Mouse (Mus musculus): ENCODE data around the gene Prkaa1.
A peak's percentile ranks its signal among the peaks of the same experiment; 100 is the strongest.

Gene Prkaa1

GRCm38 (mm10) chr15:5143361-5144020, at the start of gene Prkaa1:
Gene Prkaa1 (plus strand): TSS chr15:5143861.
- peak; percentile 75 for DNase-seq

- DNase-seq, result no peak
Observed at GRCm38 (mm10) chr15:5095534-5096301, 47.9 kb upstream of the Prkaa1 start.

GRCm38 (mm10) chr15:5097376-5097775, 46.3 kb upstream of the Prkaa1 start:
- no peak for DNase-seq

GRCm38 (mm10) chr15:5102312-5102711, 41.3 kb upstream of the Prkaa1 start:
- DNase-seq, result no peak

GRCm38 (mm10) chr15:5105891-5106290, 37.8 kb upstream of the Prkaa1 start:
- no peak for DNase-seq

GRCm38 (mm10) chr15:5106293-5106692, 37.4 kb upstream of the Prkaa1 start:
- no peak for DNase-seq

- peak; percentile 22 for DNase-seq
Observed at GRCm38 (mm10) chr15:5107686-5108654, 35.7 kb upstream of the Prkaa1 start, which contains the start of gene Card6. Gene Card6 (minus strand): TSS chr15:5108539.

- no peak for DNase-seq
Observed at GRCm38 (mm10) chr15:5108655-5109040, 35.0 kb upstream of the Prkaa1 start.

GRCm38 (mm10) chr15:5112651-5113050, 31.0 kb upstream of the Prkaa1 start:
- DNase-seq, result no peak

- DNase-seq, result no peak
Observed at GRCm38 (mm10) chr15:5115173-5115572, 28.5 kb upstream of the Prkaa1 start.

- DNase-seq, result peak; percentile 98
Observed at GRCm38 (mm10) chr15:5116270-5117030, 27.2 kb upstream of the Prkaa1 start, which contains the start of gene Rpl37. Gene Rpl37 (plus strand): TSS chr15:5116645.

- DNase-seq, result no peak
Observed at GRCm38 (mm10) chr15:5117031-5117601, 26.5 kb upstream of the Prkaa1 start.

- no peak for DNase-seq
Observed at GRCm38 (mm10) chr15:5118626-5119025, 25.0 kb upstream of the Prkaa1 start.

- DNase-seq, result no peak
Observed at GRCm38 (mm10) chr15:5119192-5119591, 24.5 kb upstream of the Prkaa1 start.

GRCm38 (mm10) chr15:5119707-5120106, 24.0 kb upstream of the Prkaa1 start:
- no peak for DNase-seq

- DNase-seq, result no peak
Observed at GRCm38 (mm10) chr15:5121535-5122313, 21.9 kb upstream of the Prkaa1 start.

GRCm38 (mm10) chr15:5126456-5126855, 17.2 kb upstream of the Prkaa1 start:
- no peak for DNase-seq

- no peak for DNase-seq
Observed at GRCm38 (mm10) chr15:5127487-5127886, 16.2 kb upstream of the Prkaa1 start.

- no peak for DNase-seq
Observed at GRCm38 (mm10) chr15:5128176-5128940, 15.3 kb upstream of the Prkaa1 start.

GRCm38 (mm10) chr15:5129111-5129805, 14.4 kb upstream of the Prkaa1 start:
- DNase-seq, result no peak

Data from lung, postnatal 14 days (tissue).